Mouse (Mus musculus): ENCODE data around the gene Ccsap.

Ccsap gene

GRCm38 (mm10) chr8:123877865-123878264 is 17.9 kb upstream of the Ccsap start:
- no peak for DNase-seq

- DNase-seq, result no peak
These were observed 14.3 kb upstream of the Ccsap start for GRCm38 (mm10) chr8:123874324-123874723.

- no peak for DNase-seq
These were observed 13.4 kb upstream of the Ccsap start for GRCm38 (mm10) chr8:123873364-123873763.

- no peak for DNase-seq
These were observed 12.0 kb upstream of the Ccsap start for GRCm38 (mm10) chr8:123872048-123872447.

- no peak for DNase-seq
These were observed 7.0 kb upstream of the Ccsap start for GRCm38 (mm10) chr8:123866971-123867370.

GRCm38 (mm10) chr8:123865786-123866185 is 5.8 kb upstream of the Ccsap start:
- no peak for DNase-seq

- no peak for DNase-seq
These were observed 377 bp upstream of the Ccsap start for GRCm38 (mm10) chr8:123860386-123860785.

- DNase-seq, result peak; percentile 96
These were observed 915 bp downstream of the Ccsap start for GRCm38 (mm10) chr8:123858941-123859647.

GRCm38 (mm10) chr8:123858574-123858940 is 1.5 kb downstream of the Ccsap start:
- peak; percentile 59 for DNase-seq

GRCm38 (mm10) chr8:123857361-123857760 is 2.6 kb downstream of the Ccsap start:
- no peak for DNase-seq

- no peak for DNase-seq
These were observed 5.1 kb downstream of the Ccsap start for GRCm38 (mm10) chr8:123854733-123855475.

- DNase-seq, result no peak
These were observed 5.8 kb downstream of the Ccsap start for GRCm38 (mm10) chr8:123854252-123854651.

GRCm38 (mm10) chr8:123851590-123851989 is 8.4 kb downstream of the Ccsap start:
- no peak for DNase-seq

GRCm38 (mm10) chr8:123849352-123849751 is 10.7 kb downstream of the Ccsap start:
- DNase-seq, result no peak

GRCm38 (mm10) chr8:123847546-123847945 is 12.5 kb downstream of the Ccsap start:
- no peak for DNase-seq

- no peak for DNase-seq
These were observed 13.5 kb downstream of the Ccsap start for GRCm38 (mm10) chr8:123846509-123846908.

- no peak for DNase-seq
These were observed 14.0 kb downstream of the Ccsap start for GRCm38 (mm10) chr8:123845991-123846390.

- DNase-seq, result no peak
These were observed 14.9 kb downstream of the Ccsap start for GRCm38 (mm10) chr8:123845114-123845513.

GRCm38 (mm10) chr8:123844341-123844740 is 15.7 kb downstream of the Ccsap start:
- no peak for DNase-seq

GRCm38 (mm10) chr8:123842086-123842485 is 17.9 kb downstream of the Ccsap start:
- DNase-seq, result no peak

- no peak for DNase-seq
These were observed 19.2 kb downstream of the Ccsap start for GRCm38 (mm10) chr8:123840578-123841345.

- peak; percentile 54 for DNase-seq
These were observed 21.5 kb downstream of the Ccsap start for GRCm38 (mm10) chr8:123838496-123838895.

- no peak for DNase-seq
These were observed 23.7 kb downstream of the Ccsap start for GRCm38 (mm10) chr8:123836354-123836753.

GRCm38 (mm10) chr8:123835451-123835850 is 24.6 kb downstream of the Ccsap start:
- peak; percentile 70 for DNase-seq
